Mouse (Mus musculus) thymus, adult 2 months (tissue): ENCODE measurements around the gene Dock8.

Source experiments
- CTCF ChIP-seq: fragments of 200-500 bp; IDR thresholded peaks from 2 replicates; pipeline ENCODE4 v1.5.1; 2012; ENCODE audit warnings: mild to moderate bottlenecking, control low read depth, low read length, moderate library complexity, borderline replicate concordance; ENCODE audit not compliant: control insufficient read depth, poor library complexity, insufficient read depth; ENCODE audit errors: extremely low read depth
- POLR2A ChIP-seq: fragments of 200-500 bp; IDR thresholded peaks from 2 replicates; pipeline ENCODE4 v1.6.1; 2012; ENCODE audit warnings: mild to moderate bottlenecking, low read length, control low read depth, moderate library complexity; ENCODE audit not compliant: control insufficient read depth, poor library complexity, insufficient read depth; ENCODE audit errors: extremely low read depth

- no peak for TF ChIP-seq CTCF
- no peak for TF ChIP-seq POLR2A
Measured at GRCm38 (mm10) chr19:25096986-25097385, 97.7 kb downstream of the Dock8 start.
